Mouse (Mus musculus) ES-CJ7 (cell line): ENCODE data around the gene Sgsh.
"Not testable (repeated sequence)": the region's sequence is repeated elsewhere in the genome, so short reads cannot be mapped to it uniquely, and the experiment has no call there.

ENCODE experiments used
- DNase-seq: peaks from one replicate; pipeline ENCODE4 v3.0.0; 2011; ENCODE audit warnings: low read depth, low spot score

Gene Sgsh

DNA sequence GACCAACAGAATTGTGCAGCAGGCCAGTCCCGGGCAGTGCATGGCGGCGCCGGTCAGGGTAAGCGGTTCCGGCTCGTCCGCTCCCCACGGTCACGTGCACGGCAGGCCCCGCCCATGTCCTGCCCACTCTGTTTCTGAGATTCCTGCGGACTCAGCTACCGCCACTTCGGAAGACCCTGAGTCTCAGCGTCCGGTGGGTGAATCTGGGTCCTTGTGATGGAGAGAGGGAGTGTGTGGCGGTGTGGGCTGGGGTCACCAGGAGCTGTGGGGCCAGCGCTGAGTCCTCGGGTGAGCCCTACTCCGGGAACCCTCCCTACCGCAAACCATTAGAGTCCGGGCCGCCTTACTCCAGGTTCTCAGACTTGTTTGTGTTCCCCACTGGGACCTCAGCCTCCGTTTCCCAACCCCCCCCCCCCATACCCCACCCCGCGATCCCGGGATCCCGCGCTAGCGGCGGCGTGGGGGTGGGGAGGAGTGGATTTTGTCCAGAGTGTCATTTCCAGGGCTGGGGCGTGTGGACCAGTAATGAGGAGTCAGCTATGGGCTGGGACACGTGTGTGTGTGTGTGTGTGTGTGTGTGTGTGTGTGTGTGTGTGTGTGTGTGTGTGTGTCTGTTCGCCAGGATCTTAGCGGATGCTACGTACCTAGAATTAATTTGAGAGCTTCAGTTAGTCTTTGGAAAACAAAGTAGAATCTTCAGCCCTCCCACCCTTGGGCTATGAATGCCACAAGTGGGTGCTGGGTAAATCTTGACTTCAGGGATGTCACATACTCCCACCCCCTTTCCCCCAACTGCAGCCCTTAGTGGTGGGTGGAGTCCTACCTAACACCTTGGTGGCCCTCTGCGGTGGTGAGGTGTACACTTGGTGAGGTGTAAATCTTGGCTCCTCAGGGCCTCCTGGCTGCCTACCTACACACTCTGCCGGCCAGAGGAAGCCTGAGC lies at the start of gene Sgsh, which contains the start of gene Slc26a11:
Sgsh (minus strand) TSS at position 94 of the 943 bp plus-strand sequence.
Slc26a11 (plus strand) TSS at position 115 of the 943 bp plus-strand sequence.
- DNase-seq, result peak; percentile 55

DNA sequence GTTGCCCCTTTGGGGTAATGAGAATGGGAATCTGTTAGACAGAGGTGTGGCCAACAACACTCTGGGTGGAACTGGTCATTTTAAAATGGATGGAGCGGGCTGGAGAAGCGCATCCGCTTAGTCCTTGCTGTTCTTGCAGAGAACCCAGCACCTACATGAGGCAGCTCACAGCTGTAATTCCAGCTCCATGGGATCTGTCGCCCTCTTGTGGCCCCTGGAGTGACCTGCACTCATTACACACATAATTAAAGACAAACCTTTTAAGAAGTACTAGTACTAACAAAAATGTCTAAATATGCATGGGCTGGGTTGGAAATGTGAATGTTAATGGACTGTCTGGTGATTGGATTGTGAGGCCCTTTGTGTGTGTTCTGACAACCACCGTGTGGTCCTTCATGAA lies 49.3 kb upstream of the Sgsh start:
- DNase-seq, result peak; percentile 89

DNA sequence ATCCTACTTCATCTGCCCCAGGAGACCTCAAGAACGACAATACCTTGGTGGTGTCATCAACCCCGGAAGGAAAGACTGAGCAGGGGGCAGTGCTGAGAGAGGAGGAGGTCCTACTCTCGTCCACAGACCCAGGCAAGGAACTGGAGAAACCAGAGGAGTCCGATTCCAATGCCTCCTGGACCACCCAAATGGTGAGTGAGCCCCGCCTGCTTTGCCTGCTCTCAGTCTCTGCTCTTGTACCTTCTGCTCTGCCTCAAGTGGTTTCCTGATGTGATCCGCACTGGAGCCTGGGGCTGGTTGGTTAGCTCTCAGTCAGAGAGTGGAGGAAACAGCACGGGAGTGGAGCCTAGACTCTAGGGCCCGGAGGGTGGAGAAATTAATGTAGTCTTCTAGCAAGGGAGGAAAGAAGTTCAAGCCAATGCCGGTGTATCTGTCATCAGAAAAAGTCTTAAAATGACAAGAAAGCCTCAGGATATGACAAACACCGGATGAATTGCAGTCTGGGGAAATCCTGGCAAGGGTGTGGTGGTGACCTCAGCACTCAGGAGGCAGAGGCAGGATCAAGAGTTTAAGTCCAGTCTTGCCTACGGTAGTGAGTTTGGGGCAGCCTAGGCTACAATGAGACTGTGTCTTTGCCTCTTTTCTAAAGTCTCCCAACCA lies 47.3 kb upstream of the Sgsh start:
- DNase-seq, result peak; percentile 78

DNA sequence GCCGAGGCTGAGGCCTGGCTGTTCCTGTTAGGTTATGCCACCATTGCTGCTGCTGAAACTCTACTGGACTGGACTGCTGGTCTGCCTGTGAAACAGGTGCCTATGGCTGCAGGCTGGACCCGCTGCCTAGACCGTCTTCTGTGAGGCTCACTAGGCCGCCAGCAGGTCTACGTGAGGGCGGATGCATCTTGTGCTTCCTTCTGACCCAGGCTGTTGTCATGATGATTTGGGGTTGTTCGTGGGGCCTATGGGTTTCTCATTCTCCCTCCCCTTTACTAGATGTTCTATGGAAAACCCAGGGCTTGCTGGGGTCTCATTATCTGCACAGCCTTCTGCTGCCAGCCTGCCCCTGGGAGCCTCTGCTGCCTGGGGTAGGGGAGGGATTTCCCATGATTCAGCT lies 41.1 kb upstream of the Sgsh start:
- DNase-seq, result peak; percentile 71

DNA sequence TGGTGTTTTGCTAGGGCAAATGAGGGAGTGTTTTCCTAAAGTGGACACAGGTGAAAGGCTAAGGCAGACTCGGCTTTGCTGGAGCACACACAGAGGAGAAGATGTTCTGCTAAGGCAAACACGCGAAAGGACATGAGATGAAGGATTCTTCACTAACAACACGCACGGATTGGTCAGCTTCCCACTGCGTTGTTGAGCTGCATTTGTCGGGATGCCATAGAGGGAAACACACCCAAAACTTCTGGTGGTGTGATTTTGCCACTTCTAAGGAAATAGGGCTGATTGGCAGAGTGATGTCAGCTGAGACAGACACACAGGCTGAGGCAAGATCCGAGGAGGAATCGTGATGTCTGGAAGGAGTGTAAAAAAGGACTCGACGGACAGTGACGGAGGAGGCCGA lies 40.6 kb upstream of the Sgsh start:
- peak; percentile 71 for DNase-seq

DNA sequence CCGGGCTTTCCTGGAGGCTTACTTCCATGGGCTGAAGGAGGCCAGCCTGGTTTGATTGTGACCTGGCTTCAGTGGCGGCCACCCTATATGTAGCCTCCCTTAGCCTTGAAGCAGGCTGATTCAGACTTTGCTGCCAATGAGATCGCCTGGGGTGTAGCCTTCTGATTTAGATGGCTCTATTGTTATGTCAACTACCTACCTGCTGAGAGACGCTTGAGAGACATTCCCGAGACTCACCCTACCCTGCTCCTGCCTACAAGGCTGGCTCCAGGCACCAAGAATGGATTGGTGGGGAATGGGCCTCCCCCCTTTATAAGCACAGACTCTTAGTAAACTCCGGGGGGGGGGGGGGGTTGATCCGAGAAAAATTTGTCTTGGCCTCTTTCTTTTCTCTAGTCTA lies 40.1 kb upstream of the Sgsh start:
- peak; percentile 99 for DNase-seq

DNA sequence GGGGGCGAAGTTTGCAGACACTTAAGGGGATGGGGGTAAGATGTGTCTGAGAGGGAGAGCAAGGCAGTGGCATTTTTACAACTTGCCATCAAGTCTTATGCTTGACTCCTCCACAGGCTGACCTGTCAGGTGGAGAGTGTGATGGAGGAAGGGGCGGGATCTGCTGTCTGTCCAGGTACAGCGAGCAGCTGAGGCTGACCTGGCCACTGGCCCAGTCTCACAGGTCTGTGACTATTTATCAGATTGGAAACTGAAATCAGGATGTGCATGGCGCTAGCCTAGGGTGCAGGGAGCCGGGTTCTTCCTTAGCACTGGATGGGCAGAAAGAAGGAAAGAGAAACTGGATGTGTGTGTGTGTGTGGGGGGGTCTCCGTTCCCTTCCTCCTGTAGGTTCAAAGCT lies 38.9 kb upstream of the Sgsh start:
- no peak for DNase-seq

DNA sequence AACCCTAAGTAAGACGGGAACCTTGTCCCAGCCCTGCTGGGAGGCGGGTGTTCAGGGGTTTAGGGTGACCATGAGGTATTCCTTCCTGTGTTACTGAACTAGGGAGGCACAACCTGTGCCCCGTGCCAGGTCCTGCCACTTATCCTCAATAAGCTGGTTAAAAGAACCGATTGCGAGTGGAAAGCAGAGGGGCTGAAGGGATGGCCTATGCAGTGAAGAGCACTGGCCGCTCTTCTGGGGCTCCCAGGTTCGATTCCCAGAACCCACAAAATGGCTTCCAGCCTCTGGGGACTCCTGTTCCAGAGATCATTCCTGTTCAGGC lies 38.1 kb upstream of the Sgsh start:
- DNase-seq, result no peak

DNA sequence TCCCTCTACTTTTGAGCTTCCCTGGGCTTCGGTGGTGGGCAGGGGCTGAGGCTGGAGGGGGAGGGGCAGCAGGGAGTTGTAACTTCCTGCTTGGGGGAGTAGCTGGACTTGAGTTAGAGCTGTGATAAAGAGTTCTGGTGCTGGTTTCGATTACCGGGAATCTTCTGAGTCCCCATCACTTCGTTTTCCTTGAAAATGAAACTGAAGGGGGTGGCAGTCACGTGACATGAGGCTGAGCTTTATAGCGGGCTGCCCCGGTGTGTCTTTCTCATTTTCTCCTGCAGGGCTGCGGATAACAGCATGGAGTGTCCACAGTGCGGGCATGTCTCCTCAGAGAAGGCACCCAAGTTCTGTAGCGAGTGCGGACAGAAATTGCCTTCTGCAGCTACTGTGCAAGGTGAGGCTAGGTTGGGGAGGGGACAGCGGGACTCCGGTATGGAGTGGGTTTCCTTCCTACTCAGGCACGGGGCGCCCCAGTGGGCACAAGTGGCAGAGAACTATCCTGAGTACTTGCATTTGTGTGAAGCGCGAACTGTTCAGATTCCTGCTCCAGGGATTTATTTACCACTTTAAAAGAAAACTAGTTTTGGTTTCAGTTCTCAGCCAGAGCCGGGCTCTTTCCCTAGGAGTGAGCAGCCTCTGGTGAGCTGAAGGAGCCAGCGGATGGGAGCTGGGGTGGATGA lies 37.6 kb upstream of the Sgsh start, which contains the start of gene Rnf213:
Rnf213 (plus strand) TSS at position 301 of the 683 bp plus-strand sequence.
- peak; percentile 73 for DNase-seq

DNA sequence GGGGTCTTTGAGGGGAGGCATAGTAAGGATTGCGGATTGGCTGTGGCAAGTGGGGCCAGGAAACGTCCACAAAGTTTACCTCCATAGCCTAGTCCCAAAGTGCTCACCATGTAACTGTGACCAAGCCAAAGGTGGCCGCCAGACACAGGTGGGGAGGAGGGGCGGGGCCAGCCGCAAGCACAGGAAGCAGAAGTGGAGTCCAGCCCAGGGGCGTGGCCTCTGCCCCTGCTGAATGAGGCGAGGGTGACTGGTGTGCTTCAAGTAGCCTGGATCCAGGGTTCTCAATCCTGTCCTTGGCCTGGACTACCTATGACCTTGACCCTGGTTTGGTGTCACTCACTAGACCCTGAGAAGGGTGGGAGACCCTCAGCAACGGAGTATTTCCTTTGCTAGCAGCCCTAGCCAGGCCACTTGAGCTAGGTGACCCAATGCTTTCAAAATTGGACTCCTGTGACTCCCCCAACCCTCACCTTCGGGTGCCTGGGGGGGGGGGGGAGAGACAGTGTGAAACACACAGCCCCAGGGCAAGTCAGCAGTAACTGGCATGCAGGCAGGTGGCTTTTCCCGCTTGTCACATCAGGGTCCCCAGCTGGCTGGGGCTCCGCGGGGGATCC lies 36.8 kb upstream of the Sgsh start:
- DNase-seq, result peak; percentile 95

DNA sequence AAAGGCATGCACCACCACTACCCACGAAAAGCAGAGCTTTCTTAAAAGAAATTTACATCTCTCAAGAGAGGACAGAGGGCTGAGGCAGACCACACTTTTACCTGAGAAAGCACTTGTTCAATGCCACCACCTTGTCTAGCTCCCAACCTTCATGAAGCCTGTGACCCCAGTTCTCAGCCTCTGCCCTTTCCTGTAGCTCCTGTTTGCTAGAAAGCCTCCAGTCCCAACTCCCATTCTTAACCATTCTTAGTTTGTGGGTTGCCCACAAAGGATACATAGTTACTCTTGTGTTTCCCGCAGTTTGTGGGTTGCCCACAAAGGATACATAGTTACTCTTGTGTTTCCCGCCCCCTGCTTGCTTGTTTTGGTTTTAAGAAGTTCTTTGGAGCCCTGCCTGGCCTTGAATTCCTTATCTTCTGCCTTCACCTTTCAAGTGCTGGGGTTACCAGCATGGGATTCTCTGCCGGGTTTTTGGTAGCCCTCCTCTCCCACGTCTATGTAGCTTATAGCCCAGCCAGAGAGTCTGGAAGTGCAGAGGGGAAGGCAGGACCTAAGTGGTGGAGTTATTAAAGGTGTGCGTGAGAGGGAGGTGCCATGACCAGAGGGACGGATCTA lies 36.2 kb upstream of the Sgsh start:
- no peak for DNase-seq

DNA sequence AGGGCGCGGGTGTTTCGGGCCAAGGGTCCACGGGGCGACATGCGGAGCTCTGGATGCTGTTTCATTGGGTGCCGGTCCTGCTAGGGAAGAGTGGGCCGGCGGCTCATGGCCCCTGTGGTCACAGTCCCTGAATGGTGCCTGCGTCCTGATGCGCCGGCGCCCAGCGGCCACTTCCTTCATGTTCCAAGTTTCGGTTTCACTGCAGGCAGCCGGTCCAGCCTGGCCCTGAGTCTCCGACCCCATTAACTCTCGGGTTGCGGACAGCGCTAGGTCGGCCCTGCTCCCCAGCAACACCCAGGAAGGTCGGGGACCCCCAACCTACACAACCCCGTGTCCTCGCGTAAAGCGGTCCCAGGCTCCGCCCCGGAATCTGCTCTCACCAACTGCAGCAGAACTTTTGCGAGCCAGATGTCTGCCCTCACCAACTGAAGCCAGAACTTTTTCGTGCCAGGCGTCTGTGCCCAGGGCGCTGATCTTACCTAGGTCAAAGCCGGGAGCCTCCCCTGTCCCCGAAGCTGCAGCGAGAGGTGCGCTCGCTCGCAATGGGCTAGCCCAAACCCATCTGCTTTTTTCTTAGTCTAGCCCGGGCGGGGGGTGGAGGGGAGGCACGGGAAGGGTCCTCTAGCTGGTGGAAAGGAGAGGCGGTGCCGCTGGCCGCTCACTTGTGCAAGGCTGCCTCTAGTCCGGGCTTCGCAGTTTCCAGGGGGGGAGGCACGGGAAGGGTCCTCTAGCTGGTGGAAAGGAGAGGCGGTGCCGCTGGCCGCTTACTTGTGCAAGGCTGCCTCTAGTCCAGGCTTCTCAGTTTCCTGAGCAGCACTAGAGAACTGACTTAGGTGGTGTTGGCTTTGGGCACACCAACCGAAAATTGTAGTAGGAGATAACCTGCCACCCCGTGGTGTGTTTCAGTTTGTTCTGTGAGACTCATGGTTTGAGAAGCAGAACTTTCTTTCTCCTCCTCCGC lies 35.2 kb upstream of the Sgsh start:
- no peak for DNase-seq

DNA sequence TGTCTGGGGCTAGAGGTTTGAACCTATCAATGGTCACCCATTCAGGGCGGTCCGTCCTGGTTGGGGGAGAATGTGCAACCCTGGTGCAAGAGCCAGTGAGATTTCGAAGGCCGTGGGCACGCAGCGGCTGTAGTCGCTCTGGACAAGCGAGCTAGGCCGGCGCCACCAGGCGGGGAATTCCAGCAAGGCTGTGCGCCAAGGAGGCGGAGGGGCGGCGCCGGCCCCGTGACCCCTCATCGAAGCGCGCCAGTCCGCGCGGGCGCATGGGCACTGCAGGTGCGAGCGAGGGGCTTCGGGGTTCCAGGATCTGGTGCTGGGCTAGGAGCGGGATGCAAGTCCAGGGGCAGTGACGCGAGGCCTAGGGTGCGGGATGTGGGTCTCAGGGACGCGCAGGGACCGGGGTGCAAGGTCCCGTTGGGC lies 34.5 kb upstream of the Sgsh start:
- peak; percentile 76 for DNase-seq

DNA sequence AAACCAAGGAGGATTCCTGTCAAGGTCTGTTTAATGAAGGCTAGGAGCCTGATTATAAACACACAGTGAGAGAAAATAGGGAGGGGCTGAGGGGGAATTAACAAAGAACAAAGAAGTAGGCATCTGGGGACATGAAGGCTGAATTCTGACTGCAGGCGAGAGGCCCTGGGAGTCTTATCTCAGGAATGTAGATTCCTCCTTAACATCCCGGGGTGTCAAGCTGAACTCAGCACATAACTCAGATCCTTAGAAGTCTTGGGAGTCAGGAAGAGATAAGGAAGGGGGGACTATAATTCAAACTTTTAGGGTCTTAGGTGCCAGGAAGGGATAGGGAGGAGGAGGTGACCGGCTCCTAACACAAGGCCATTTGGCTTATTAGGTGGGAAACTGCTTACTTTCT lies 31.9 kb upstream of the Sgsh start:
- DNase-seq, result not testable (repeated sequence)

DNA sequence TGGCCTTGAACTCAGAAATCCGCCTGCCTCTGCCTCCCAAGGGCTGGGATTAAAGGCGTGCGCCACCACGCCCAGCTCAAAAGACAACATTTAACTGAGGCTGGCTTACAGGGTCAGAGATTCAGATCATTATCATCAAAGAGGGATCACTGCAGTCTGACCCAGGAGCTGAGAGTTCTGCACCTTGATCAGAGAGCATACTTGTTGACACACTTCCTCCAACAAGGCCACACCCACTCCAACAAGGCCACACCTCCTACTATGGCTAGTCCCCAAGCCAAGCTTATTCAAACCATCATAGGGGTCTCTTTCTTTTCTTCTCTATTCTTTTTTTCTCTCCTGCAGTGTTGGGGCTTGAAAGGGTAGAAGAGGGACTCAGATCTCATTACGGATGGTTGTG lies 31.0 kb upstream of the Sgsh start:
- DNase-seq, result peak; percentile 82

DNA sequence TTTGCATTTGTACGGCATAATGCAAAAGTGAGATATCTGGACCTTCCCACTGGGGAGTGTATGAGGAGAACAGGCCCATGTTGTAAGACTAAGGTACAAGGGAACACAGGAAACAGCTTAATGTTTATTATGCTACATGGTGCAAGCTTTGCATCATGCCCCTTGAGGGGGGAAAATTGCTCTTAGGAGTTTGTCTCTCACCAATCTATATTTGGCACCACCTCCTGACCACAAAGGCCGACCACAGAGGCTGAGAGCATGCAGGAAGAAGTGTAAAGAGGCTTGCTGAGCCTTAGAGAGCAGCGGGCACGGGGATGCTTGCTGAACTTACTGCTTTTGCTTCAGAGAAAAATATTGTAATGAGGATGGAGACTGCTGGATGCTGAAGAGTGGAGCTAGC lies 29.6 kb upstream of the Sgsh start:
- DNase-seq, result no peak

DNA sequence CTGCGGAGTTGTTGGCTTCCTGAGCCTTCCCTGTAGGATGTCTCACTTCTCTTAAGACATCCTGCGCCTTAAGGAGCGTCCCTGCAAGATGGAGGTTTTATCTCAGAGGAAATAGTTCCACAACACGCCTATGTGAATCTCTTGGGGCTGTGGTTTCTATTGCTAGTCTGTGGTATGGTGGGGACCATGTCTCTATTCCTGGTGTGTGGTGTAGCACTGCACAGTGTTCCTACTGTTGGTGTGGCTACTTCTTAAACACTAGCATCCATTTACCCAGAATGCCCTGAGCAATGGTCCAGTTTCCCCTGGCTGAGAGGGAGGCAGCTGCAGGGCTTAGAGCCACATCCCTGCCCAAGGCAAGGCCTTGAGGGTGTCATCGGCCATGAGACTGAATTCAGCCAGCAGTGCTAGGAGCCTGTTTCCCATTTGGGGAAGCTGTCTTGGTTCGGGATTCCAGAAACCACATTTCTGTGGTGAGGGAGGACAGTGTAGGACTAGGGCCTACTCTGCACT lies 27.1 kb upstream of the Sgsh start:
- DNase-seq, result no peak

DNA sequence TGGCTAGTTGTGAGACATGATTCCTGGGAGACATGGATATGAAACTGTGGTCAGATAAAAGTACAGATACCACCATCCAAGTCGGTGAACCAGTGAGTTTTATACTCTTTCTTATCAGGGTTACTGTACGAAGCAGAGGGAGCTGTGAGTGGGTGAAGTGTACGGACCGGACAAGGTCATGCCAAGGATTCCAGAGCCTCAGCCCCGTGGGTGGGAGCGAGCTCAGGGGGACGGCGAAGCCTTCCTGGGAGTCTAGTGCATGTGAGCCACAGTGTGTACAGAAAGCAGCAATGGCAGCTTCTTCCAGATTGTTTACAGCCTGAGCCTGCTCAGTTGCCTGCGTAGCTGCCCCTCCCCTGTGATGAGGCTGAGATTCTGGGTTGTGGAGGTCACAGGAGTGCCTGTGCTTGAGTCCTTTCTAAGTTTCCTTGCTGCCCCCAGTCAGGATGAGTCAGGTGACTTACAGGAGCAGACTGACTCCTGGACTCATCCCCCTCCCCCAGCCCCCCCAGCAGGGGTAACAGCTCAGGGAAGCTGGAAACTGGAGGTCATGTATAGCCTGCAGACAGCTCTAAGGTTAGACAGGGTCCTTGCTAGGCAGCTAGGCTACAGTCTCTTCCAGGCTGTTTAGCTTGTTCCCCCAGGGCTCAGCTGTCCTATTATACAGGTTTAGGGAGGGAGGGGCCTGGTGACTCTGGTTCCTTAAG lies 26.4 kb upstream of the Sgsh start:
- DNase-seq, result peak; percentile 78

DNA sequence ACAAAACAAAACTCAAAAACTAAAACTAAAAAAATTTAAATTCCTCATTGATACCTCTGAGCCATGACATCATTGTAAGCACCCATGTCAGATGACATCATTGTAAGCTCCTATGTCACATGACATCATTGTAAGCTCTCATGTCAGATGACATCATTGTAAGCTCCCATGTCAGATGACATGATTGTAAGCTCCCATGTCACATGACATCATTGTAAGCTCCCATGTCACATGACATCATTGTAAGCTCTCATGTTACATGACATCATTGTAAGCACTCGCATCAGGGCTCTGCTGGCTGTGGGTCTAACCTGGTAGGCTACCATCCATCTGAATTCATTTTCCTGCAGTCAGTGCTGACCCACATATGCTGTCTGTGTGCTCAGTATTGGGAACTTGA lies 23.2 kb upstream of the Sgsh start:
- DNase-seq, result no peak
